In genomic region chr19:28679291-28679775, GRCm38 (mm10) we compare ENCODE assay signal across 8 mouse cellular contexts. TPM values are rescaled to one million over a fixed set of nuclear protein-coding genes. Genes with fewer than 3 reads are reported as not detected.
DNase-seq lines count a peak whose midpoint lies in the region; ATAC-seq and TF ChIP-seq lines count a peak whose summit lies in the region.

No protein-coding gene starts in this region.

- under 1% methylated on average over 28 of the region's 28 CpGs for WGBS in intestine, embryonic 16.5 days
- WGBS in midbrain, embryonic 16.5 days: under 1% methylated on average over 28 of the region's 28 CpGs

- H3K4me1 ChIP-seq in intestine, embryonic 16.5 days (ENCODE audit: control insufficient read depth, insufficient read depth, low read length): peaks cover 8% of the 10 kb centered on the region; the same call in 1 of the 2 replicates
- peaks cover 18% of the 10 kb centered on the region for H3K4me1 ChIP-seq in midbrain, embryonic 16.5 days (ENCODE audit: control insufficient read depth, insufficient read depth, low read length)

- ATAC-seq in intestine, embryonic 16.5 days: peak; percentile 21
- ATAC-seq in midbrain, embryonic 16.5 days: peak; percentile 33; the same call in 1 of the 2 replicates
- no peak for ATAC-seq in monocyte, adult 5-6 weeks (replicated peaks; ENCODE audit: insufficient number of reproducible peaks, low FRiP score, low TSS enrichment, poor library complexity, severe bottlenecking)

- H3K27ac ChIP-seq in gastrocnemius, adult 2 months: peak overlapping the region; percentile 57
- peak overlapping the region; percentile 59 for H3K27ac ChIP-seq in intestine, embryonic 16.5 days (ENCODE audit: low read length)
- H3K27ac ChIP-seq in midbrain, embryonic 16.5 days (ENCODE audit: low read length): 0 out of 2 replicates have a peak overlapping the region, but pooled peaks have one; percentile 36

- no peaks in the 10 kb centered on the region for H3K36me3 ChIP-seq in intestine, embryonic 16.5 days (ENCODE audit: control insufficient read depth, insufficient read depth, low read length)
- no peaks in the 10 kb centered on the region for H3K36me3 ChIP-seq in midbrain, embryonic 16.5 days (ENCODE audit: control insufficient read depth, insufficient read depth, low read length)

- H3K27me3 ChIP-seq in intestine, embryonic 16.5 days (replicated peaks; ENCODE audit: control insufficient read depth, insufficient read depth, low read length): peaks cover 2% of the 10 kb centered on the region; the same call in 1 of the 2 replicates
- peaks cover 13% of the 10 kb centered on the region for H3K27me3 ChIP-seq in midbrain, embryonic 16.5 days (ENCODE audit: control insufficient read depth, insufficient read depth, low read depth, low read length)

- H3K9me3 ChIP-seq in intestine, embryonic 16.5 days (ENCODE audit: control insufficient read depth, low read length): no peaks in the 10 kb centered on the region
- H3K9me3 ChIP-seq in midbrain, embryonic 16.5 days (replicated peaks; ENCODE audit: control insufficient read depth, low read length, poor library complexity, severe bottlenecking): no peaks in the 10 kb centered on the region

- peak overlapping the region; percentile 100 for H3K4me2 ChIP-seq in intestine, embryonic 16.5 days (ENCODE audit: low read depth, low read length)
- H3K4me2 ChIP-seq in midbrain, embryonic 16.5 days (ENCODE audit: low read length): peak overlapping the region; percentile 96

- H3K4me3 ChIP-seq in gastrocnemius, adult 2 months: peak overlapping the region; percentile 82
- H3K4me3 ChIP-seq in intestine, embryonic 16.5 days (ENCODE audit: low read length): peak overlapping the region; percentile 70
- H3K4me3 ChIP-seq in midbrain, embryonic 16.5 days (ENCODE audit: low read depth, low read length): peak overlapping the region; percentile 55

- no peak for TF ChIP-seq CTCF in gastrocnemius, adult 2 months (IDR thresholded peaks at IDR 0.05)

- no peak for DNase-seq in gastrocnemius, adult 2 months
- DNase-seq in gastrocnemius, postnatal 10 days: no peak
- peak; percentile 3 to 4 for DNase-seq in urinary bladder, postnatal 36 days (ENCODE audit: low spot score in 2 of 2)
- no peak for DNase-seq in urinary bladder, postnatal 25 days (ENCODE audit: low spot score)
- no peak for DNase-seq in natural killer cell, adult 2 months (ENCODE audit: low spot score in 2 of 2)

- intact Hi-C loops in gastrocnemius, adult 2 months (cut with DNase I): no loop called here

- peak overlapping the region; percentile 70 for H3K9ac ChIP-seq in intestine, embryonic 16.5 days (ENCODE audit: low read depth, low read length)
- peak overlapping the region; percentile 65 for H3K9ac ChIP-seq in midbrain, embryonic 16.5 days (ENCODE audit: low read depth, low read length)

RNA-seq across cellular contexts. Expression of gene Glis3, which starts 0.5 kb away (rescaled TPM):
- total RNA-seq in gastrocnemius, adult 2 months (2021): 1 to 10 TPM in 1 of 2 experiments, under 1 TPM in 1; 0.61 to 1.2 TPM
- total RNA-seq in gastrocnemius, postnatal 10 days (2021): 1 to 10 TPM; 2.1 to 2.8 TPM
- polyA plus RNA-seq in intestine, embryonic 16.5 days (2015; fragmentation: Nextera tagmentation; extraction: Ambion mirVana): 0.73 and 0.97 TPM in 2 replicates
- polyA plus RNA-seq in midbrain, embryonic 16.5 days (2015; fragmentation: Nextera tagmentation; extraction: Ambion mirVana): 2.5 and 2.7 TPM in 2 replicates
- 0.43 to 1.6 TPM (median 0.97 TPM) in 3 replicates for total RNA-seq in monocyte, adult 5-6 weeks (2017)

Comparison
In these comparisons a context has a peak if more than half of its experiments do, and no peak if none do; other contexts are left out.
1. DNase-seq: peak in urinary bladder, postnatal 36 days (2 of 2); none in gastrocnemius, adult 2 months (single experiment), gastrocnemius, postnatal 10 days (single experiment), urinary bladder, postnatal 25 days (single experiment) and natural killer cell, adult 2 months (0 of 2).
2. Peak in every context shown above with its lines, with median percentiles within 50 percentile points of each other: H3K27ac ChIP-seq and H3K4me3 ChIP-seq.